Mouse (Mus musculus) erythroblast, embryonic 14.5 days (primary cell): Measurements from ENCODE around the gene Plac8.

ENCODE experiments used
- GATA1 ChIP-seq: IDR thresholded peaks from 2 replicates; pipeline ENCODE4 v1.6.1; 2012; ENCODE audit warnings: low read length, inconsistent platforms, mixed read lengths
- TAL1 ChIP-seq: IDR thresholded peaks from 3 replicates; pipeline ENCODE4 v1.6.1; 2012; ENCODE audit warnings: low read length, inconsistent platforms, mixed read lengths

GRCm38 (mm10) chr5:100524921-100525320, 47.1 kb downstream of the Plac8 start:
- TF ChIP-seq GATA1 (no peak), TAL1 (no peak)
